Mouse (Mus musculus): ENCODE data around the gene Pih1d1.
"Not testable (repeated sequence)": the region's sequence is repeated elsewhere in the genome, so short reads cannot be mapped to it uniquely, and the experiment has no call there.

Gene Pih1d1

DNA sequence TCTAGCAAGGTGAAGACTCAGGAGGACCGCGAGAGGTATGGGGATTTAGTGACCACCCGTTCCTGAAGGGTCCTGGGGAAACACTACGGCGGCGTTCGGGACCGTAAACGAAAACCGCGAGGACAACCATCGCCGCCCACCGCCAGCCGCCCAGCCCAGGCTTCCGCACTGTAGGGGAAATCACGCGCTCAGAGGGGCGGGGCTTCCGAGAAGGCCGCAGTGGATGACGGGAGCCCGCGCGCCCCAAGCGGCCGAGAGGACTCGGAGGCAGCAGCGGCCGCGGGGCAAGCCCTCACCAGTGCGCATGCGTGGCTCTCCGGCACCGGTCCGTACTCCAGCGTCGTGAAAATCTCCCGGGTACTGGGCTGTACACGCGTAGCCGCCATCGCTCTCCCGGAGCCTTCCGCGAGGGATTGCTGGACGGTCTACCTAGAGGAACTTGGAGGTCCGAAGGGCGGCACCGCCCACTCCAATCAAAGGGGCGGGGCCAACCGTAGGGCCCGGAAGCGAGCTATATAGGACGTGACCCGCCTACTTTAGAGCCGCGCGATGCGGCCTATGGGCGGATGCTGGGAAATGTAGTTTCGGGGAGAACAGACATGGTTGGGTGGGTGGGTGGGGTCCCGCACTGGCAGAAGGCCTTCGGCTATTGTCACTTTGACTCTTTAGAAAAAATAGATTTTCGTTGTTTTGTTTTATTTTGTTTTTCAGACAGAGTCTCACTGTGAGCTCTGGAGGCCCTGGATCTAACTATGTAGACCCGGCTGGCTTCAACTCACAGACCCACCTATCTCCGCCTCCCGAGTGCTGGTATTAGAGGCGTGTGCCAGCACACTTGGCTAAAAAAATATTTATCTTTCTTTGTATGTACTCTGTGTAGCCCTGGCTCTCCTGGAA, at the start of gene Pih1d1, which contains the start of gene Aldh16a1:
Gene Pih1d1, plus strand, starts transcription at position 208 of the 897 bp plus-strand sequence.
Gene Aldh16a1, minus strand, starts transcription at position 489 of the 897 bp plus-strand sequence.
- peak; percentile 96 to 98 for DNase-seq (ENCODE audit: low read depth in 2 of 2, low spot score in 2 of 2)

DNA sequence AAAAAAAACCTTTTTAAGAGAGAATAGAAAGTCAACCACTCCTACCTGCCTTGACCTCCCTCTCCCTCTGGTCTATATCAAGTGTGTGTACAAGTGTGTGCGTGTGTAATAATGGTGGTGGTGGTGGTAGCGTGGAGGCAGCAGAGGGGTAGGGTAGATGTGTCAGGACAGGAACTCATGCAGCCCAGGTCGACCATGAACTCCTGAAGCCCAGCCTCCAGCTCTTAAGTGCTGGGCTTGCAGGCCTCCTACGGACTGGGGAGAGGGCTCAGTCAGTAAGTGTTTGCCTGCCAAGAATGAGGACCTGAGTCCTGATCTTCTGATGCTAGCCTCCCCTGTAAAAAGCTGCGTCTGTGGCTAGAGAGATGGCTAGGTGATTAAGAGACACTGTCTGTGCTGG, 49.2 kb upstream of the Pih1d1 start:
- DNase-seq (ENCODE audit: low read depth in 2 of 2, low spot score in 2 of 2), result no peak

DNA sequence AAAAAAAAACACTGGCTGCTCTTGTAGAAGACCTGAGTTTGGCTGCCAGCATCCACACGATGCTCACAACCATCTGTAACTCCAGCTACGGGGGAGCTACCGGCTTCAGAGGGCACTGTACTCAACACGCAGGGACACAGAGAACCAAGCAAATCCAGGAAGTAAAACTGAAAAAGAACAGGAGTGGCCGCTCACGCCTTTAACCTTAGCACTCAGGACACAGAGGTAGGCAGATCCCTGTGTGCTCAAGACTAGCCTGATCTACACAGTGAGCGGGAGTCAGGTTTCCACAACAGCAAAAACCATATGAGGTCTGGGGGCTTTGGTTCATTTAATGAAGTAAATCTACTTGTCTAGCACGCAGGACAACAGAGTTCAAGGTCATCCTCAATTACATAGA, 48.6 kb upstream of the Pih1d1 start:
- no peak for DNase-seq (ENCODE audit: low read depth in 2 of 2, low spot score in 2 of 2)

GRCm38 (mm10) chr7:45106441-45106840, 47.7 kb upstream of the Pih1d1 start:
- DNase-seq (ENCODE audit: low read depth in 2 of 2, low spot score in 2 of 2), result no peak

GRCm38 (mm10) chr7:45107052-45107645, 47.0 kb upstream of the Pih1d1 start:
- no peak for DNase-seq (ENCODE audit: low read depth in 2 of 2, low spot score in 2 of 2)

- not testable (repeated sequence) for DNase-seq (ENCODE audit: low read depth in 2 of 2, low spot score in 2 of 2)
These were observed 44.0 kb upstream of the Pih1d1 start for GRCm38 (mm10) chr7:45110089-45110488.

- DNase-seq (ENCODE audit: low read depth in 2 of 2, low spot score in 2 of 2), result no peak
These were observed 42.2 kb upstream of the Pih1d1 start for GRCm38 (mm10) chr7:45111940-45112339.

- no peak for DNase-seq (ENCODE audit: low read depth in 2 of 2, low spot score in 2 of 2)
These were observed 41.6 kb upstream of the Pih1d1 start for GRCm38 (mm10) chr7:45112529-45112928.

GRCm38 (mm10) chr7:45113476-45113875, 40.6 kb upstream of the Pih1d1 start:
- no peak for DNase-seq (ENCODE audit: low read depth in 2 of 2, low spot score in 2 of 2)

- no peak for DNase-seq (ENCODE audit: low read depth in 2 of 2, low spot score in 2 of 2)
These were observed 36.5 kb upstream of the Pih1d1 start for GRCm38 (mm10) chr7:45117566-45117965.

- DNase-seq (ENCODE audit: low read depth in 2 of 2, low spot score in 2 of 2), result no peak
These were observed 35.8 kb upstream of the Pih1d1 start for GRCm38 (mm10) chr7:45118336-45118735.

DNA sequence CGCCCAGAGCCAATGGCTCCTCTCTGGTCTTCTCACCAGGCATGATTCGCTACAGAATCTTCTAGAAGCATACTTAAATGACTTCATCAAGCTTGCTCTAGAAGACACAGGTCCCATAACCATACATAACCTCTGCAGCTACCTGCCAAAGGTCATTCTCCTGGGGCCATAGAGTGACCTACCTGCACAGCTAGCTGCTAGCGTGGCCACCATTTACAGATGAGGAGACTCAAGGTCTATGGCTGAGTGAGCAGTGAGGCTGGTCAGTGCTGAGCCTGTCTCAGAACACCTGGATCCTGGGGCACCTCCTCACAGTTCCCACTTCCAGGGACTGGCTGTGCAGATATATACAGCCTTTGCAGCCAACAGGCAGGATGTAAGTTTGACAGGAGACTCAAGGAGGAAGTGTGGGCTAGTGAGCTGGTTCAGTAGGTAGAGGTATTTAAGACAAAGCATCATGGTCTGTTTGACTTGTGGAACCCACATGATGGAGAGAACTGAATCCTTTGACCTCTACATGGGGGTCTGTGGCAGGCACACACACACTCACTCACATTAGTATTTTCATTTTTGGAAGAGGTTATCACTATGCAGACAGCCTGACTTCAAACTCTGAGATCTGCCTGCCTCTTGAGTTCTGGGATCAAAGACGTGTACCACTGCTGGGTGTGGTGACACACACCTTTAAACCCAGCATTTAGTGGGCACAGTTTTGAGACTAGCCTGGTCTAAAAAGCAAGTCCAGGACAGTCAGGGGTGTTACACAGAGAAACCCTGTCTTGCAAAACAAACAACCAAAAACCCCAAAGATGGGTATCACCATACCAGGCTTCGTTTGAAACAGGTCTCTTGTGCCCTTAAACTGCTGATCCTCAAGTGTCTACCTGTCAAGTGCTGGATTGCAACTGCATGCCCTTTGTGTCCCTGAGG, 34.1 kb upstream of the Pih1d1 start:
- no peak for DNase-seq (ENCODE audit: low read depth in 2 of 2, low spot score in 2 of 2)

DNA sequence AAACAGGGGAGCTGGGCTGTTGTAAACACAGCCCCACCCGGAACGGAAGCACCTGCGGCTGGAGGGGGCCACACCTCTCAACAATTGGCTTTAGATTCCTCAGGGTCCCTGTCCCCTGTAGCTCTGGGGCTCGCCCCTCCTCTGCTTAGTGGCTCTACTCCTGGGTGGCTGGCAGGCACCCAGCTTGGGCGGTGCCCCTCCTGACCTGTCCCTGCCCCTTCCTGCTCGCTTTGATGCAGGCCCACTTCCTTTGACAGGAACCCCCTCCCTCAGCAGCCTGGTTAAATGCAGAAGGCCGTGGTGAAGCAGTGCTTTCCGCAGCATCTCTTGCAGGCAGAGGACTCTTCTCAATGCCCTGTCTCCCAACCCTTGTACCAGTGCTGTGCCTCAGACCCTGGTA, 32.7 kb upstream of the Pih1d1 start:
- peak; percentile 82 to 83 for DNase-seq (ENCODE audit: low read depth in 2 of 2, low spot score in 2 of 2)

DNA sequence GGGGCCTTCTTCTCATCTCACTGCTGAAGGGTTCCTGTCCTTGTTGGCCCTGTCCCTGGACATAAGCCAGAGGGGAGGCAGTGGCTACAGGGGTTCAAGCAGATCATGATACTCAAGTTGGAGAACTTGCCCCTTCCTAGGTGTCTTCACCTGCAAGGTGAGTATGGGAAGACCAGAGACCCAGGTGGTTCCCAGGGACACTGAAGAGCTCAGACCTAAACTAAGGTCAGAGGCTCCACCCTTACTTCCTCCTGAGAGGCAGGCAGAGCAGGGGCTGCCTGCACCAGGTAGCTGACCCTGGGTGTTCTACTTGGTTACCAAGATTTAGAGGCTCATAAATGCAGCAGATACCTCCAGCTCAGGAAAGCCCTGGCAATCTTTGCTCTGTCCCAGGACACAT, 32.1 kb upstream of the Pih1d1 start:
- DNase-seq (ENCODE audit: low read depth in 2 of 2, low spot score in 2 of 2), result no peak

GRCm38 (mm10) chr7:45122561-45123185, 31.4 kb upstream of the Pih1d1 start:
- no peak for DNase-seq (ENCODE audit: low read depth in 2 of 2, low spot score in 2 of 2)

- DNase-seq (ENCODE audit: low read depth in 2 of 2, low spot score in 2 of 2), result no peak
These were observed 30.9 kb upstream of the Pih1d1 start for GRCm38 (mm10) chr7:45123186-45123570.

- peak; percentile 97 to 98 for DNase-seq (ENCODE audit: low read depth in 2 of 2, low spot score in 2 of 2)
These were observed 29.6 kb upstream of the Pih1d1 start, which contains the start of gene Rps11 for GRCm38 (mm10) chr7:45124224-45125143. Rps11 (minus strand) TSS chr7:45124439.

GRCm38 (mm10) chr7:45125144-45125600, 28.9 kb upstream of the Pih1d1 start:
- DNase-seq (ENCODE audit: low read depth in 2 of 2, low spot score in 2 of 2), result no peak

GRCm38 (mm10) chr7:45125649-45126048, 28.5 kb upstream of the Pih1d1 start:
- DNase-seq (ENCODE audit: low read depth in 2 of 2, low spot score in 2 of 2), result not testable (repeated sequence)

Data from CD8-positive naive resting alpha-beta T cell, adult 2 months (primary cell).